Mouse (Mus musculus): ENCODE data around the gene Arg1.

DNA sequence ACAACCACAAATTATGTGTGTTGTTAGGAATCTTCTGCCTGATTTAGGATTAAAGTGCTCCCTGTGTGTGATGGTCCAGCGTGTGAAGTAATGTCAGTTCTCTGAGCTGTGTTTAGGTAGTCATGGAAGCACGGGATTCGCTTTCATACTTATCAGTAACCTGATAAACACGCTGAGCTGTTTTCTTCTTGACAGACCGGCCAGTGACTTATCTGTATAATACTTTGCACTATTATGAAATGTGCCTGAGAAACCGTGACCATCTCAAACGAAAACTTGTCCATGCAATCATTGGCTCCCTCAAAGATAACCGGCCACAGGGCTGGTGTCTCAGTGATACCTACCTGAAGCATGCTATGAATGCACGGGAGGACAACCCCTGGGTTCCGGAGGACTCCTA, 21.7 kb downstream of the Arg1 start:
- TF ChIP-seq CTCF (conservative IDR thresholded peaks at IDR 0.05; ENCODE audit: low read length) (no peak), NANOG (IDR thresholded peaks at IDR 0.05; ENCODE audit: borderline replicate concordance, low read length) (no peak)

Measured in E14TG2a.4 (cell line).